30 mouse cellular contexts compared by ENCODE assay signal in the genomic region with DNA sequence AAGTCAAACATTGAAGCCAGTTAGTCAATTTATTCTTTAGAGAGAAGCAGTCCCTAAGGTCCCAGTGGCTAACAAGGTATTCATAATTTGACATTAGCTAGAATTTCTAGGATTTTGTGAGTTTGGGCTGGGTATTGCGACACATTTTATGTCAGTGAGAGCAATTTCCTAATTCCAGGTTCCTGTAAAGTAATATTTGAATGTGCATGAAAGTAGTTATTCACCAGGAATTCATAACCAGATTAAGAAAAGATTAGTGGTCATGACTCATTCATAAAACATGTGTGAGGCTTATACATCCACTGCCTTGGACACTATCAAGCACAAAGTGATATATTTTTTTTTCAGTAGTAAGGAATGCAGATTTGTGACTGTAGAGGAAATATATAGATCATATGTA. TPM values are rescaled to one million over a fixed set of nuclear protein-coding genes. Genes with fewer than 3 reads are reported as not detected.
"Had no signal": no experiment of that assay in that cellular context is flagged by ENCODE, and none has a peak within 500 bp of the region (broad histone marks: within the 10 kb centered on the region; RNA-seq: fewer than 3 reads in every experiment).

No protein-coding gene starts in this region.

- H3K4me3 ChIP-seq: liver, embryonic 13.5 days; lung, embryonic 15.5 days; neural tube, embryonic 12.5 days; neural tube, embryonic 15.5 days; stomach, embryonic 15.5 days had no signal

- H3K4me2 ChIP-seq: liver, embryonic 13.5 days; lung, embryonic 15.5 days; midbrain, embryonic 11.5 days; neural tube, embryonic 12.5 days; neural tube, embryonic 15.5 days; stomach, embryonic 15.5 days had no signal

- DNase-seq: kidney, adult 18-20 months; kidney, postnatal 14 days; kidney, postnatal 4 days; liver, embryonic 13.5 days; lung, postnatal 14 days; lung, postnatal 4 days; midbrain, embryonic 14.5 days; right cerebral cortex, adult 18-20 months; right cerebral cortex, postnatal 14 days; spleen, adult 18-20 months; thymus, adult 18-20 months; thymus, postnatal 36 days had no signal

- H3K27me3 ChIP-seq: neural tube, embryonic 15.5 days; stomach, embryonic 15.5 days had no signal

- H3K36me3 ChIP-seq: liver, embryonic 13.5 days; lung, embryonic 15.5 days; neural tube, embryonic 12.5 days; neural tube, embryonic 15.5 days; stomach, embryonic 15.5 days had no signal

RNA-seq across cellular contexts. Expression of a gene that starts 5.2 kb away (rescaled TPM):
- total RNA-seq: left cerebral cortex, postnatal 10 days; megakaryocyte progenitor cell, adult 5-6 weeks; megakaryocyte-erythroid progenitor cell, adult 5-6 weeks; midbrain, postnatal 0 days had no signal
- polyA plus RNA-seq: kidney, embryonic 16.5 days; lung, embryonic 15.5 days; midbrain, embryonic 14.5 days; neural tube, embryonic 12.5 days; testis, adult 2 months had no signal

RNA-seq across cellular contexts. Expression of a gene that starts 14.4 kb away (rescaled TPM):
- total RNA-seq: layer of hippocampus, postnatal 25 days; left cerebral cortex, postnatal 10 days; megakaryocyte progenitor cell, adult 5-6 weeks; megakaryocyte-erythroid progenitor cell, adult 5-6 weeks; midbrain, postnatal 0 days had no signal

RNA-seq across cellular contexts. Expression of a gene that starts 32.0 kb away (rescaled TPM):
- total RNA-seq: layer of hippocampus, postnatal 25 days; left cerebral cortex, adult 18-20 months; left cerebral cortex, postnatal 10 days; left cerebral cortex, postnatal 36 days; liver, adult 2 months; megakaryocyte progenitor cell, adult 5-6 weeks; midbrain, postnatal 0 days had no signal
- polyA plus RNA-seq: kidney, embryonic 16.5 days; liver, adult 2 months; liver, embryonic 13.5 days; liver, embryonic 16.5 days; midbrain, embryonic 11.5 days; midbrain, embryonic 14.5 days; neural tube, embryonic 12.5 days; stomach, embryonic 15.5 days; testis, adult 2 months had no signal

RNA-seq across cellular contexts. Expression of a gene that starts 40.4 kb away (rescaled TPM):
- total RNA-seq: layer of hippocampus, adult 18-20 months; layer of hippocampus, postnatal 25 days; left cerebral cortex, adult 18-20 months; left cerebral cortex, postnatal 10 days; left cerebral cortex, postnatal 36 days; liver, adult 2 months; megakaryocyte progenitor cell, adult 5-6 weeks; megakaryocyte-erythroid progenitor cell, adult 5-6 weeks; midbrain, postnatal 0 days had no signal
- polyA plus RNA-seq: limb, embryonic 11.5 days; liver, adult 2 months; liver, embryonic 13.5 days; liver, embryonic 16.5 days; midbrain, embryonic 11.5 days; midbrain, embryonic 14.5 days; midbrain, postnatal 0 days; neural tube, embryonic 12.5 days; neural tube, embryonic 15.5 days; testis, adult 2 months had no signal
